In the genomic region with DNA sequence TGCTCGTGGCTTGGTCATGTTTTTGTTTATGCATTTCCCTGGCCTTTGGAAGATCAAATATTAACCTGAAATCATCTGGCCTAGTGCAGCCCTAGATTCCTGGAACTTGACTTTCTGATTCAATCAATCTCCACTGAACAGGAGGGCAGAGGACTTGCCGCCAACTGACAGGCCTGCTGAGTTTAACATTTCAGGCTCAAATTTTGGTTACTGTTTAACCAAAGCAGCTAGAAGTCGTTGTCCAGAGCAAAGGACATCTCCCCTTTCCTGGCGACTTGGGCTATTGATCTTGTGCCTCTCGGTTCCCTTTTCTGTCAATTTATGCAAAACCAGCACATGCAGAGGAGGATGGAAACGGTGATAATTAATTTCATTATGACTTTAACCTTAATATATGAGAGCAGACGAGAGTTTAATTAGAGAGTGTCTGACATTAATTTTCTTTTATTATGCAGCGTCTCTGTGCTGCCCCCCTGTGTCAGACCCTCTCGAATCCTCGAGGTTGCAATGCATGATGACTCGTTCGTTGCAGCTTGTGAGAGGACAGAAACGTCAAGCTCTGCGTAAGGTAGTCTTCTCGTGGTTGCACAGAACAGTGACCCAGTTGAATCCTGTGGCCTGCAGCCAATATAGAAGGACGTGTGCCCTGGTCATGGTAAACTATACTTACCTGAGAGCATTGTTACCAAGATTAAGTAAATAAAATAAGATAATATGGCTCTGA, we compare ENCODE assay signal across 9 mouse cellular contexts. TPM values are rescaled to one million over a fixed set of nuclear protein-coding genes. Genes with fewer than 3 reads are reported as not detected.
DNase-seq lines count a peak whose midpoint lies in the region; ATAC-seq lines count a peak whose summit lies in the region.
"Had no signal": no experiment of that assay in that cellular context is flagged by ENCODE, and none has a peak within 500 bp of the region (broad histone marks: within the 10 kb centered on the region; RNA-seq: fewer than 3 reads in every experiment).

No protein-coding gene starts in this region.

- DNase-seq in cerebellum, postnatal 14 days, result peak; percentile 54 to 55
- DNase-seq in cerebellum, adult 9-10 months, result no peak
- DNase-seq in testis, postnatal 10 days (ENCODE audit: low spot score), result peak; percentile 38
- DNase-seq in testis, postnatal 14 days (ENCODE audit: low spot score), result no peak
- DNase-seq in liver, result peak; percentile 8
- DNase-seq in cerebellum, adult 9-11 months, result no peak
- no peak for DNase-seq in lung, postnatal 36 days
- DNase-seq: adrenal gland, adult 2 months had no signal

- ATAC-seq in erythroblast, adult 5-6 weeks (replicated peaks; ENCODE audit: low FRiP score, poor library complexity, severe bottlenecking), result no peak

RNA-seq across cellular contexts. Expression of a gene that starts 37.7 kb away (rescaled TPM):
- total RNA-seq in erythroblast, adult 5-6 weeks (2015; ENCODE audit: low replicate concordance), result 4.8 and 12.1 TPM in 2 replicates
- total RNA-seq in erythroblast, adult 5-6 weeks (2017; ENCODE audit: low replicate concordance), result 8.9 and 17.6 TPM in 2 replicates

Comparison
In these comparisons a context has a peak if more than half of its experiments do, and no peak if none do; other contexts are left out.
1. DNase-seq: peak in cerebellum, postnatal 14 days (2 of 2), testis, postnatal 10 days (single experiment) and liver (single experiment); none in cerebellum, adult 9-10 months (single experiment), testis, postnatal 14 days (single experiment), cerebellum, adult 9-11 months (single experiment) and lung, postnatal 36 days (single experiment).